Mouse (Mus musculus) ES-E14 (cell line): ENCODE data around the gene Ttc30a1. TPM values are rescaled to one million over a fixed set of nuclear protein-coding genes. Genes with fewer than 3 reads are reported as not detected.

Source experiments
- DNase-seq: peaks from one replicate; pipeline ENCODE4 v3.0.0-alpha.2; 2013; ENCODE audit warnings: low read depth, low spot score
- H3K27ac ChIP-seq: 2 replicates; pipeline ENCODE4 v1.5.1; 2012; ENCODE audit warnings: low read depth, mild to moderate bottlenecking, low read length, moderate library complexity, mixed read lengths; ENCODE audit not compliant: poor library complexity, insufficient read depth, severe bottlenecking
- H3K36me3 ChIP-seq: 2 replicates; pipeline ENCODE4 v1.6.1; 2012; ENCODE audit warnings: mild to moderate bottlenecking, low read length, moderate library complexity, mixed read lengths; ENCODE audit not compliant: control insufficient read depth, poor library complexity, insufficient read depth, severe bottlenecking
- H3K4me1 ChIP-seq, 2 experiments: fragments of 150-350 bp in 1 of 2; sonication (generic) in 1 of 2; 2 replicates each; pipeline ENCODE4 v1.6.1; 2012; ENCODE audit warnings: low read length in 2 of 2, mild to moderate bottlenecking in 1 of 2, mixed read lengths in 1 of 2; ENCODE audit not compliant: control insufficient read depth in 2 of 2, insufficient read depth in 2 of 2, poor library complexity in 1 of 2
- H3K4me3 ChIP-seq, 2 experiments: fragments of 150-350 bp in 1 of 2; sonication (generic) in 1 of 2; 2 replicates each; pipeline ENCODE4 v1.5.1; 2012; ENCODE audit warnings: low read length in 2 of 2, low read depth in 1 of 2, mild to moderate bottlenecking in 1 of 2, mixed read lengths in 1 of 2; ENCODE audit not compliant: insufficient read depth in 1 of 2, poor library complexity in 1 of 2, severe bottlenecking in 1 of 2
- H3K9ac ChIP-seq: 2 replicates; pipeline ENCODE4 v1.6.1; 2012; ENCODE audit warnings: low read depth, mild to moderate bottlenecking, low read length, mixed read lengths; ENCODE audit not compliant: poor library complexity, insufficient read depth, severe bottlenecking
- H3K9me3 ChIP-seq: fragments of 150-350 bp; sonication (generic); 2 replicates; pipeline ENCODE4 v1.6.1; 2012; ENCODE audit warnings: low read depth, mild to moderate bottlenecking, low read length; ENCODE audit not compliant: control insufficient read depth, insufficient read depth
- CHD2 ChIP-seq: IDR thresholded peaks from 2 replicates; pipeline ENCODE4 v1.6.1; 2014; ENCODE audit warnings: mild to moderate bottlenecking, low read depth, low read length, inconsistent platforms
- HCFC1 ChIP-seq: IDR thresholded peaks from 2 replicates; pipeline ENCODE4 v1.6.1; 2012; ENCODE audit warnings: low read length, inconsistent platforms, borderline replicate concordance; ENCODE audit not compliant: insufficient read depth
- MAFK ChIP-seq: IDR thresholded peaks from 2 replicates; pipeline ENCODE4 v1.6.1; 2014; ENCODE audit warnings: mild to moderate bottlenecking, low read depth, low read length, inconsistent platforms; ENCODE audit not compliant: insufficient read depth
- ZC3H11A ChIP-seq: IDR thresholded peaks from 2 replicates; pipeline ENCODE4 v1.6.1; 2012; ENCODE audit warnings: low read depth, mild to moderate bottlenecking, inconsistent platforms, low read length, borderline replicate concordance
- ZNF384 ChIP-seq: IDR thresholded peaks from 2 replicates; pipeline ENCODE4 v1.6.1; 2012; ENCODE audit warnings: low read depth, low read length, inconsistent platforms
- in situ Hi-C, 2 experiments: fragments of 600-800 bp; cut with MboI; formaldehyde crosslinking; loops; one replicate each; pipeline ENCODE4 v1.15.1; 2025; ENCODE audit warnings: low sequenced_read_pairs in 2 of 2, inconsistent platforms in 1 of 2; ENCODE audit not compliant: unreplicated experiment in 2 of 2
- total RNA-seq: library from RNA; depleted of rRNA; stranded (reverse); fragments of 300-350 nt; gene quantifications from 2 replicates; pipeline ENCODE4 v1.2.3, GENCODE M21; 2012

Gene Ttc30a1
- total RNA-seq, 1 experiment, result 6.1 TPM

DNA sequence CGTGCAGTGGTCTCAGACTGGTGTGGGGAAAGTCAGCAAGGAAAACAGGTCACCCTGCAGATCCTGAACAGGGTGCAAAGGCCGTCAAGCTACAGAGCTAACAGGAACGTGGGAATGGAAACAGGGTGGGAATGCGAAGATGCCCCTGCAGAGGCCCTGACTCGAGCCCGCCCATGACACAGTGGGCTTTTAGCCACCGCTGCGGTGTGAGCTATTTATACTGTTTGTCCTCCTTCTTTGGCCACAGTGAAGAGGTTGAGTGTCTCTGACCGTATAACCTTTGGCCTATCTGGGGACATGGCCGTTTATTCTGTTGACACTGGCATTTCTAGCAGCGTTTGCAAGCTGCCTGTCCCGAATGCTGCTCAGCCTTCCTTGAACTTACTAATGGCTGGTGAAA, 17.9 kb upstream of the Ttc30a1 start:
- in situ Hi-C loops, result no loop called here
- Histone ChIP-seq H3K27ac (no peak overlapping the region), H3K4me3 (no peak overlapping the region), H3K9me3 (no peaks in the 10 kb centered on the region), H3K36me3 (no peaks in the 10 kb centered on the region), H3K9ac (no peak overlapping the region), H3K4me1 (0 out of 4 replicates have a peak, but pooled peaks cover 0 to 2% of the 10 kb centered on the region in 2 experiments)
- DNase-seq, result no peak
- TF ChIP-seq MAFK (no peak), HCFC1 (no peak), ZNF384 (no peak), ZC3H11A (no peak), CHD2 (no peak)

DNA sequence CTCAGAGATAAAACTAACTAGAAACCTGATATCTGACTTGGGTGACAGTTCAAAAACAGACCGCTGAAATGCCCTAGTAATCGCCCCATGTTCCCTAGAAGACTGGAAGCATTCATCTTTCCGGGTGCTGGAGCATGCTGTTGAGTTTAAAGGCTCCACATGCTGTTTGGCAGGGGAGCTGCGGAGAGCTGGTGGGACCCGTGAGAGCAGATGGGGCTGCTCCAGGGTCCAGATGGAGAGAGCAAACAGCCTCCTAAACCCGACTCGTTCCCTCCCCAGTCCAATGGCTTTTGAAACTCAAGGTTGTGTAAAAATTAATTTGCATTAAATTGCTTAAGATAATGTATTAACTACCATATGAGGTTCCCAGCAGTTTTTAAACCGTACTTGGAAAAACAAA, 16.9 kb upstream of the Ttc30a1 start:
- Histone ChIP-seq H3K27ac (no peak overlapping the region), H3K9me3 (no peaks in the 10 kb centered on the region), H3K4me3 (no peak overlapping the region), H3K4me1 (0 out of 4 replicates have a peak, but pooled peaks cover 0 to 2% of the 10 kb centered on the region in 2 experiments), H3K36me3 (no peaks in the 10 kb centered on the region), H3K9ac (no peak overlapping the region)
- in situ Hi-C loops, result no loop called here
- no peak for DNase-seq
- no peak for TF ChIP-seq CHD2
- no peak for TF ChIP-seq HCFC1
- no peak for TF ChIP-seq ZC3H11A
- no peak for TF ChIP-seq MAFK
- TF ChIP-seq ZNF384, result no peak

DNA sequence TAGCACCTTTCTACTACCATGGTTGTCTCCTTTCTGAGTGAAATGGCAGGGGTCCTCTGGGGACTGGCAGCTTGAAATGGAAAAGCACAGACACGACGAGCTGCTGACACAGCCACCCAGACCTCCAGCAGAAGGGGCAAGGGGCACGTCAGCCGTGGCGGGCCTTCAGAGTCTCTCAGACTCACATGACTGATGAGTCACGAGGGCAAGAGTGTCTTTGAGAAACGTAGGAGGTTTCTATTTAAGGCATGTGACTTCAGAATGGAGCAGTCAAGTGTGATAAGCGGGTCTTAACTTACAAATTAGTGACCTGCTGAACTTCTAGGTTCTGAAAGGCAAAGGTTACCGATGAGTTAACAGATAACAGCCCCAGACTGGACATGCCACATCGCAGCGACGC, 16.0 kb upstream of the Ttc30a1 start:
- DNase-seq, result no peak
- TF ChIP-seq HCFC1, result no peak
- no peak for TF ChIP-seq MAFK
- TF ChIP-seq CHD2, result no peak
- TF ChIP-seq ZC3H11A, result no peak
- no peak for TF ChIP-seq ZNF384
- Histone ChIP-seq H3K27ac (no peak overlapping the region), H3K9me3 (no peaks in the 10 kb centered on the region), H3K9ac (no peak overlapping the region), H3K36me3 (no peaks in the 10 kb centered on the region), H3K4me3 (no peak overlapping the region), H3K4me1 (0 out of 4 replicates have a peak, but pooled peaks cover 0 to 2% of the 10 kb centered on the region in 2 experiments)
- in situ Hi-C loops, result no loop called here

DNA sequence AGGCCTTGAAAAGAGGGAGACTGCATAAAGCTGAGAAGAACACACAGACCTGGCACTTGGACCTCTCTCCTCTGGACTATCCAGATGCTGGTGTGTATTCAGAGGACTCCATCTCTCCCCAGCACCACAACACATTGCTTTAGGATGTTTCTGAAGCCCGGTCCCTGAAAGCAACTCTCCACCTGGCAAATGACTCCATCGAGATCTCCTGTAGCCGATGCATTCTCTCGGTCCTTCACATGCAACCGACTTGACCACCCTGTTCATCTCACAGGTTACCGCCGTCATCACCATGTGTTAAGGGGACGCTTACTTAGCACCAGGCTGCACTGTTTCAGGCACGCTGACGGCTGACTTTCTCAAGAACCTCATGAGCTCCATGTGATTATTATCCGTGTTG, 13.1 kb upstream of the Ttc30a1 start:
- Histone ChIP-seq H3K4me1 (peaks cover 10 to 12% of the 10 kb centered on the region in 2 experiments; a peak in 2 of 4 replicates), H3K36me3 (no peaks in the 10 kb centered on the region), H3K9ac (no peak overlapping the region), H3K4me3 (no peak overlapping the region), H3K27ac (no peak overlapping the region), H3K9me3 (no peaks in the 10 kb centered on the region)
- DNase-seq, result no peak
- in situ Hi-C loops, result no loop called here
- TF ChIP-seq CHD2 (no peak), MAFK (no peak), ZNF384 (no peak), ZC3H11A (no peak), HCFC1 (no peak)

DNA sequence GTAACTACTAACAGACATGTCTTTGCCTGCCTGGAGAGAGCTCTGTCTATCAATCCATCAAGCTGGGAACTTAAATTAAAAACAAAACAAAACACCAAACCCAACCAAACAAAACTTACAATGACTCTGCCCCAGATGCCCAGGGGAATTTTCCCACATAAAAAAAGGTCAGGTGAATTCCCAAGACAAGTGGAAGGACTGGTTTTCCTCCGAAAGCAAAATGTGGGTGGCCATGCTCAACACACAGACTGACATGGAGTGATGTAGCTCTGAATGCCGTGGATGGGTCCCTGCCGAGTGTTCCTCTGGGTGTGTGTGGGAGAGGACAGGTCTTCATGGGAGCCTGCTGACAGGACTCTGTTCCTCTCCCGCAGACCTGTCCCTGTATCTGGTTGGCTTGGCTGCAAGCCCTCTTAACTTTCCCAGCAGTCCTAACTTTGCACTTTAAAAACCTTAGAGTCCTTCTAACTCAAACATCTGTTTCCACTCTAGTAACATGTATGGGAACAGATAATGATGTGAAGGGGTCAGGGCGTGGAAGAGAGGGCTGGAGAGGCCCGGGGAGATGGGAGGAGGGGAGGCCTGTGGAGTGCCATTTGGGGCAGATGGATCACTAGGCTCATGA, 9.9 kb upstream of the Ttc30a1 start:
- no peak for DNase-seq
- TF ChIP-seq ZNF384, result no peak
- no peak for TF ChIP-seq CHD2
- TF ChIP-seq ZC3H11A, result no peak
- no peak for TF ChIP-seq HCFC1
- no peak for TF ChIP-seq MAFK
- Histone ChIP-seq H3K27ac (no peak overlapping the region), H3K9me3 (no peaks in the 10 kb centered on the region), H3K4me3 (peak overlapping the region in 1 of 2 experiments; percentile 53; a peak in 1 of 4 replicates), H3K4me1 (peaks cover 12 to 15% of the 10 kb centered on the region in 2 experiments; a peak in 3 of 4 replicates), H3K36me3 (no peaks in the 10 kb centered on the region), H3K9ac (no peak overlapping the region)
- in situ Hi-C loops, result no loop called here
